Mouse (Mus musculus): ENCODE measurements at regions not wholly inside any gene's neighbourhood (a gene's known extent, or its start where the extent isn't known, plus 50 kb on each side); places are given as distances from the start of the nearest gene placed in this dataset.

DNA sequence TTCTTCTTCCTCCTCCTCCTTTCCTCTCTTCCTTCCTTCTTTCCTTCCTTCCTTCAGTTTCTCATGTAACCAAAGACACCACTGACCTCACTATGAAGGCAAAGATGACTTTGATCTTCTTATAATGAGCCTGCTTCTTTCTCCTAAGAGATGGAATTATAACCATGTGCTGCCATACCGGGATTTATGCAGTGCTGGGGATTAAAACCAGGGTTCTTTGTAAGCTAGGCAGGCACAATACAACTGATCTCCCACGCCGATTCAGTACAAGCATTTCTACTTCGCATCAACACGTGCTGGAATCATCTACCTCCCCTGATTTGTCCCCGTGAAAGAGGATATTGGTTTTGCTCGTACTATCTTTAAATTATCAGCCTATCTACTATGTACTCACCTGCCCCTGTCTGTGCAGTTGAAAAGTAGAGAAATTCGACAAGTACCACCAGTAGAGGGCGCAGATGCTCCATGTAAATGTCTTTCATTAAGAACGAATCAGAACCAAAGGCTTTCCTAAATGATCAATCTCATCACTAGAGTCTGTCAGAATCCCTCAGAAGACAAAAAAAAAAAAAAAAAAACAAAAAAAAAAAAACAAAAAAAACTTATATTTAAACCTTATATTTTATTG lies 1164.5 kb upstream of the Celf2 start:
- TF ChIP-seq CTCF (IDR thresholded peaks at IDR 0.05; ENCODE audit: borderline replicate concordance, control insufficient read depth, extremely low read depth, insufficient read depth, low read length, poor library complexity) (no peak), POLR2A (IDR thresholded peaks at IDR 0.05; ENCODE audit: control insufficient read depth, extremely low read depth, insufficient read depth, low read length, poor library complexity) (no peak)

Data from thymus, adult 2 months (tissue).